Mouse (Mus musculus) megakaryocyte, embryonic 14.5 days (primary cell): ENCODE measurements at regions not wholly inside any gene's neighbourhood (a gene's known extent, or its start where the extent isn't known, plus 50 kb on each side); places are given as distances from the start of the nearest gene placed in this dataset.

Experiments used
- FLI1 ChIP-seq: IDR thresholded peaks from 2 replicates; pipeline ENCODE4 v1.6.1; 2012; ENCODE audit warnings: low read length, inconsistent platforms, mixed read lengths
- GATA1 ChIP-seq: IDR thresholded peaks from 3 replicates; pipeline ENCODE4 v1.6.1; 2012; ENCODE audit warnings: mixed read lengths, low read length, inconsistent platforms, borderline replicate concordance

DNA sequence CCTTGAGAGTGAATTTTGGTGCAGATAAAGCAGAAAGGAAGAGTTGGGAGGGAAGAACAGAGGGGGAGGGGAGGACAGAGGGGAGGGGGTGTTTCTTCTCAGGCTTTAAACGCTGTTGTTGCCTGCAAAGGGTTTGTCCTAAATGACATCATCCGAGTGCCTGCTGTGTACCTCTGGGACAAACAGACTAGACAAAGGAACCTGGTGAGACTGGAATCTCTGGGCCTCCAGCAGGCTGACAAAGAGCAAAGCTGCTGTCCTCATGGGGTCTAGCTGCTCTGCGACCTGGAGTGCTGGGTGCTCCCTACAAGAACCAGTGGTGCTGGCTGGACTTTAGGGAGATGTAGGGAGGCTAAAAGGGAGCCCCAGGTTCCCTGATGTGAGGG is 115.4 kb downstream of the Bcl2l11 start:
- TF ChIP-seq GATA1: no peak
- TF ChIP-seq FLI1: no peak
